Mouse (Mus musculus) stomach, postnatal 0 days (tissue): ENCODE data around the gene Frmpd4.

Experiments
- CTCF ChIP-seq: IDR thresholded peaks from 2 replicates; pipeline ENCODE4 v1.5.1; 2016; ENCODE audit warnings: antibody characterized with exemption, low read depth, mild to moderate bottlenecking, moderate library complexity
- EP300 ChIP-seq: optimal IDR thresholded peaks from 2 replicates; pipeline ENCODE3; 2016; ENCODE audit warnings: antibody characterized with exemption

GRCm38 (mm10) chrX:167783526-167783925 lies 793.5 kb downstream of the Frmpd4 start:
- TF ChIP-seq CTCF (no peak), EP300 (no peak)
